ENCODE assay signal across 8 mouse cellular contexts in genomic region chrX:151800701-151801511, GRCm38 (mm10). TPM values are rescaled to one million over a fixed set of nuclear protein-coding genes. Genes with fewer than 3 reads are reported as not detected.
A peak's percentile ranks its signal among the peaks of the same experiment; 100 is the strongest.
DNase-seq lines count a peak whose midpoint lies in the region; ATAC-seq and TF ChIP-seq lines count a peak whose summit lies in the region.

TSS of gene Huwe1 (plus strand) at chrX:151800807.

- H3K9ac ChIP-seq in heart, embryonic 11.5 days (ENCODE audit: low read depth, low read length): peak within 1 kb of the TSS; percentile 79
- peak within 1 kb of the TSS; percentile 58 for H3K9ac ChIP-seq in kidney, embryonic 15.5 days
- peak within 1 kb of the TSS; percentile 83 for H3K9ac ChIP-seq in liver, adult 2 months (ENCODE audit: low read depth, low read length)

- peak; percentile 55 for DNase-seq in liver, adult 2 months (ENCODE audit: extremely low read depth, low read depth, low spot score)
- peak; percentile 52 to 73 for DNase-seq in spleen, postnatal 4 days (ENCODE audit: low spot score in 2 of 2)

- no peak for TF ChIP-seq POLR2A in bone marrow macrophage, adult 2 months (IDR thresholded peaks at IDR 0.05; ENCODE audit: borderline replicate concordance, low read depth, low read length)
- TF ChIP-seq POLR2A in liver, adult 2 months (IDR thresholded peaks at IDR 0.05; ENCODE audit: extremely low read depth, insufficient read depth, low read length): 0 out of 2 replicates have a peak, but pooled peaks have one; percentile 2
- TF ChIP-seq POLR2A in myocyte (IDR thresholded peaks at IDR 0.05; ENCODE audit: insufficient read length, low read depth): peak; percentile 41

- peaks cover 24% of the 10 kb centered on the region for H3K79me3 ChIP-seq in C2C12 (ENCODE audit: low read depth)

- H3K27me3 ChIP-seq in C2C12 (ENCODE audit: control insufficient read depth, insufficient read depth, insufficient read length): no peaks in the 10 kb centered on the region
- H3K27me3 ChIP-seq in heart, embryonic 11.5 days (ENCODE audit: control insufficient read depth, insufficient read depth, low read length): no peaks in the 10 kb centered on the region
- H3K27me3 ChIP-seq in kidney, embryonic 15.5 days: peaks cover 22% of the 10 kb centered on the region
- H3K27me3 ChIP-seq in liver, adult 2 months (ENCODE audit: control insufficient read depth, insufficient read depth, low read length): no peaks in the 10 kb centered on the region
- no peaks in the 10 kb centered on the region for H3K27me3 ChIP-seq in myocyte (ENCODE audit: control insufficient read depth, insufficient read depth, insufficient read length)

- H3ac ChIP-seq in C2C12 (ENCODE audit: control insufficient read depth, insufficient read length, low read depth) (peak within 1 kb of the TSS; percentile 93), myocyte (ENCODE audit: control insufficient read depth, insufficient read length) (no peak within 1 kb of the TSS)

- WGBS in heart, embryonic 11.5 days (ENCODE audit: insufficient replicate concordance): 17% methylated on average over 36 of the region's 36 CpGs
- WGBS in kidney, embryonic 15.5 days: 18% methylated on average over 32 of the region's 36 CpGs
- WGBS in liver, adult 2 months: under 1% methylated on average over 22 of the region's 36 CpGs

- H3K4me3 ChIP-seq in C2C12 (ENCODE audit: insufficient read depth, poor library complexity, severe bottlenecking) (peak within 1 kb of the TSS; percentile 35), myocyte (peak within 1 kb of the TSS; percentile 88)
- peak within 1 kb of the TSS; percentile 77 for H3K4me3 ChIP-seq in bone marrow macrophage, adult 2 months (ENCODE audit: insufficient read depth, low read length)
- H3K4me3 ChIP-seq in heart, embryonic 11.5 days (ENCODE audit: low read depth, low read length): peak within 1 kb of the TSS; percentile 57
- peak within 1 kb of the TSS; percentile 61 for H3K4me3 ChIP-seq in kidney, embryonic 15.5 days (replicated peaks)
- peak within 1 kb of the TSS; percentile 98 for H3K4me3 ChIP-seq in liver, adult 2 months (ENCODE audit: insufficient read depth, low read depth, low read length)

- no peaks in the 10 kb centered on the region for H3K36me3 ChIP-seq in C2C12 (ENCODE audit: control insufficient read depth, insufficient read depth)
- no peaks in the 10 kb centered on the region for H3K36me3 ChIP-seq in heart, embryonic 11.5 days (ENCODE audit: control insufficient read depth, insufficient read depth, low read length)
- H3K36me3 ChIP-seq in kidney, embryonic 15.5 days: no peaks in the 10 kb centered on the region
- no peaks in the 10 kb centered on the region for H3K36me3 ChIP-seq in liver, adult 2 months (ENCODE audit: control insufficient read depth, insufficient read depth, low read length)
- H3K36me3 ChIP-seq in myocyte (ENCODE audit: control insufficient read depth, insufficient read depth): no peaks in the 10 kb centered on the region

- no peaks in the 10 kb centered on the region for H3K9me3 ChIP-seq in heart, embryonic 11.5 days (replicated peaks; ENCODE audit: control insufficient read depth, low read length)
- no peaks in the 10 kb centered on the region for H3K9me3 ChIP-seq in kidney, embryonic 15.5 days (replicated peaks)

- H3K4me2 ChIP-seq in heart, embryonic 11.5 days: peak within 1 kb of the TSS; percentile 49
- H3K4me2 ChIP-seq in kidney, embryonic 15.5 days: peak within 1 kb of the TSS; percentile 53
- H3K4me2 ChIP-seq in myocyte (ENCODE audit: low read depth): peak within 1 kb of the TSS; percentile 86

- peak; percentile 45 for ATAC-seq in erythroblast, adult 5-6 weeks (replicated peaks; ENCODE audit: low FRiP score, poor library complexity, severe bottlenecking)
- ATAC-seq in heart, embryonic 11.5 days (replicated peaks; ENCODE audit: insufficient number of reproducible peaks, low FRiP score, low TSS enrichment): peak; percentile 55
- peak; percentile 77 for ATAC-seq in kidney, embryonic 15.5 days (replicated peaks; ENCODE audit: low FRiP score)

- TF ChIP-seq CTCF in C2C12 (IDR thresholded peaks at IDR 0.05; ENCODE audit: control insufficient read depth, insufficient read depth, insufficient read length): no peak
- TF ChIP-seq CTCF in bone marrow macrophage, adult 2 months (IDR thresholded peaks at IDR 0.05; ENCODE audit: low read depth, low read length): no peak
- 0 out of 2 replicates have a peak, but pooled peaks have one; percentile 16 for TF ChIP-seq CTCF in liver, adult 2 months (IDR thresholded peaks at IDR 0.05; ENCODE audit: low read depth, low read length)

- peak within 1 kb of the TSS; percentile 61 for H3K27ac ChIP-seq in bone marrow macrophage, adult 2 months (ENCODE audit: insufficient read depth, low read depth, low read length)
- peak within 1 kb of the TSS; percentile 94 for H3K27ac ChIP-seq in heart, embryonic 11.5 days (ENCODE audit: low read depth, low read length)
- peak within 1 kb of the TSS; percentile 96 for H3K27ac ChIP-seq in kidney, embryonic 15.5 days
- H3K27ac ChIP-seq in liver, adult 2 months (replicated peaks; ENCODE audit: insufficient read depth, low read depth, low read length): peak within 1 kb of the TSS; percentile 83

- peaks cover 2% of the 10 kb centered on the region; the same call in 1 of the 2 replicates for H3K4me1 ChIP-seq in bone marrow macrophage, adult 2 months (ENCODE audit: control insufficient read depth, insufficient read depth, low read length)
- H3K4me1 ChIP-seq in heart, embryonic 11.5 days (ENCODE audit: control insufficient read depth, insufficient read depth, low read length): no peaks in the 10 kb centered on the region
- H3K4me1 ChIP-seq in kidney, embryonic 15.5 days: no peaks in the 10 kb centered on the region
- no peaks in the 10 kb centered on the region for H3K4me1 ChIP-seq in liver, adult 2 months (ENCODE audit: control insufficient read depth, insufficient read depth, low read length)

- H3K79me2 ChIP-seq in C2C12 (ENCODE audit: control insufficient read depth, insufficient read depth) (peaks cover 41% of the 10 kb centered on the region), myocyte (ENCODE audit: control insufficient read depth, insufficient read depth) (peaks cover 32% of the 10 kb centered on the region)
- no peaks in the 10 kb centered on the region; the same call in 1 of the 2 replicates for H3K79me2 ChIP-seq in liver, adult 2 months (ENCODE audit: control insufficient read depth, insufficient read depth, low read length)

TF ChIP-seq in C2C12, 6 proteins besides CTCF, POLR2A, EP300 and RAD21:
- no peak for TF ChIP-seq MAX (IDR thresholded peaks at IDR 0.05)

TF ChIP-seq in myocyte, 11 proteins besides CTCF, POLR2A, EP300 and RAD21:
- no peak for TF ChIP-seq E2F4 (IDR thresholded peaks at IDR 0.05; ENCODE audit: insufficient read depth)
- TF ChIP-seq CEBPB (IDR thresholded peaks at IDR 0.05; ENCODE audit: insufficient read depth, poor library complexity, severe bottlenecking): no peak
- TF ChIP-seq MAX (IDR thresholded peaks at IDR 0.05; ENCODE audit: low read depth): no peak
- no peak for TF ChIP-seq USF1 (IDR thresholded peaks at IDR 0.05; ENCODE audit: low read depth)
- TF ChIP-seq MYOD1 (IDR thresholded peaks at IDR 0.05; ENCODE audit: control insufficient read depth in 1 of 3, insufficient read length in 2 of 3, low read depth in 2 of 3): no peak
- no peak for TF ChIP-seq REST (IDR thresholded peaks at IDR 0.05; ENCODE audit: insufficient read depth, insufficient read length)
- no peak for TF ChIP-seq TCF12 (IDR thresholded peaks at IDR 0.05; ENCODE audit: insufficient read depth, poor library complexity, severe bottlenecking)
- no peak for TF ChIP-seq POLR2AphosphoS2 (IDR thresholded peaks at IDR 0.05; ENCODE audit: insufficient read length, low read depth)
- no peak for TF ChIP-seq SRF (IDR thresholded peaks at IDR 0.05; ENCODE audit: control insufficient read depth, insufficient read length, low read depth)
- TF ChIP-seq TCF3 (IDR thresholded peaks at IDR 0.05; ENCODE audit: insufficient read length, low read depth): no peak
- no peak for TF ChIP-seq MYOG (IDR thresholded peaks at IDR 0.05; ENCODE audit: control insufficient read depth in 1 of 3, insufficient read depth in 1 of 3, insufficient read length in 2 of 3, low read depth in 2 of 3)

RNA-seq across cellular contexts. Expression of gene Huwe1, which starts in this region (rescaled TPM):
- polyA plus RNA-seq in C2C12 (2012; fragmentation: generic; extraction: Trizol) (40.8 TPM), myocyte (2012; fragmentation: generic; extraction: Trizol) (40.3 TPM)
- 69.1 and 79.1 TPM in 2 replicates for polyA plus RNA-seq in bone marrow macrophage, adult 2 months (2012; ENCODE audit: insufficient read depth, insufficient read length, missing spikeins)
- 64.0 and 71.9 TPM in 2 replicates for total RNA-seq in erythroblast, adult 5-6 weeks (2015; ENCODE audit: low replicate concordance)
- total RNA-seq in erythroblast, adult 5-6 weeks (2017; ENCODE audit: low replicate concordance): 55.3 and 136 TPM in 2 replicates
- 39.2 and 63.8 TPM in 2 replicates for polyA plus RNA-seq in heart, embryonic 11.5 days (2014; fragmentation: Nextera tagmentation; extraction: Ambion mirVana)
- 54.8 and 58.7 TPM in 2 replicates for polyA plus RNA-seq in kidney, embryonic 15.5 days (2015; fragmentation: Nextera tagmentation; extraction: Ambion mirVana)
- total RNA-seq in liver, adult 2 months (2014; rRNA removed): 82.1 and 89.5 TPM in 2 replicates
- 23.2 and 32.6 TPM in 2 replicates for polyA plus RNA-seq in liver, adult 2 months (2012; rRNA removed)

Comparison
In these comparisons a context has a peak if more than half of its experiments do, and no peak if none do; other contexts are left out.
1. Peak in every context shown above with its lines: DNase-seq, ATAC-seq, H3K4me3 ChIP-seq and H3K27ac ChIP-seq.
2. H3K4me3 ChIP-seq: peak in every context shown above with its lines; median percentile 98 in liver, adult 2 months; 88 in myocyte; 77 in bone marrow macrophage, adult 2 months; 61 in kidney, embryonic 15.5 days; 57 in heart, embryonic 11.5 days; 35 in C2C12.